Mouse (Mus musculus): ENCODE data around the gene Tut1.
"Not testable (repeated sequence)": the region's sequence is repeated elsewhere in the genome, so short reads cannot be mapped to it uniquely, and the experiment has no call there.

Gene Tut1

GRCm38 (mm10) chr19:8943047-8943446 lies 10.6 kb upstream of the Tut1 start:
- no peak for DNase-seq

DNA sequence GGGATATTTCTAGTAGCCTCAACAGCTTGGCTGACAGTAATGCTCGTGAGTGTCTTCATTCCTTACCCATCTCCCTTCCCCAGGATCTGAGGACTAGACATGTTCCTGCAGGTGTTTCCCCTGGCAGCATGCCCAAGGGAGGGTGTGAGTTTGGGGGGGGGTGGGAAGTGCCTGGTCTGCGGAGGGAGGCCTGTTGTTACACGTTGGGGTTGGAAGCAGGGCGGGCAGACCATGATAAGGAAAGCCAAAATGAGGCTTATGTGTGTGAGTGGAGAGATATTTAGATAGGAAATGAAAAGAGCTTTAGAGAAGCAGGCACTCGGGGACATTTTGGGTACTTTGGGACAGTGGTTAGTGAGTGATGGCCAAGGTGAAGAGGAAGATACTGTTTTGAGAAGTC lies 9.6 kb upstream of the Tut1 start:
- DNase-seq, result peak; percentile 49

- DNase-seq, result peak; percentile 88
Measured at GRCm38 (mm10) chr19:8944750-8945149, 8.9 kb upstream of the Tut1 start.

DNA sequence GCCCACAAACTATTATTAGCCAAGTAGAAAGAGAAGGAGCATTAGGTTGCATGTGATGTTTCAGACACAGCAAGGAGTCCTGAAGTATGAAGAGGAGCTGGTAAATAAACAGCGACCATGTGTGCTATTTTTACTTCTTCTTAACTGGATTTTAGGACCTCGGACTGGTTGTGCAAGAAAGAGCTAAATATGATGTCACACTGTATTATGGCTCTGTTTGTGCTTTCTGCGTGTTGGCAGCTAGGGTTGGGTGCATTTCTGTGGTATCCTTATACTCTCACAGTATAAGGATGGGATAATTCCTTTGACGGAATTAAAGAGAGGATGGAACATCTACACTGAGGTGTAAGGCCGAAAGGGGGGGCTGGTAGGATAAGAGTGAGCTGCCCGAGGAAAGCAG lies 8.4 kb upstream of the Tut1 start:
- no peak for DNase-seq

DNA sequence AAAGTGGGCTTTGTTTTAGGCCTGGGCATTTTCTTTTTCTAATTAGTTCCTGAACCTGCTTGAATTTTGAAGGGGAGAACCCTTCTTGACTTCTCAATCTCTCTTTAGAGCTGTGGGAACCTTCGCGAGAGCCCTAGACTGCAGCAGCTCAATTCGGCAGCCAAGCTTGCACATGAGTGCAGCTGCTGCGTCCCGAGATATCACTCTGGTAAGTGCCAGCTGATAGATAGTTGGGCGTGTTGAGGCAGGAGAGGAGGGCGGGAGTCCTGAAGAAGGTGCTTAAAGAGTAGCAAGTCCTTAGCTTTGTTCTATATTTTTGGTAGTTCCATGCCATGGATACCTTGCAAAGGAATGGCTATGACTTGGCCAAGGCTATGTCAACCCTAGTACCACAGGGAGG lies 6.7 kb upstream of the Tut1 start:
- no peak for DNase-seq

GRCm38 (mm10) chr19:8950190-8950589 lies 3.5 kb upstream of the Tut1 start:
- DNase-seq, result no peak

GRCm38 (mm10) chr19:8952241-8952640 lies 1.4 kb upstream of the Tut1 start:
- no peak for DNase-seq

GRCm38 (mm10) chr19:8954171-8954570 lies 524 bp downstream of the Tut1 start:
- DNase-seq, result no peak

GRCm38 (mm10) chr19:8962256-8962655 lies 8.6 kb downstream of the Tut1 start:
- DNase-seq, result no peak

GRCm38 (mm10) chr19:8965075-8965474 lies 11.4 kb downstream of the Tut1 start:
- DNase-seq, result no peak

- peak; percentile 31 for DNase-seq
Measured at GRCm38 (mm10) chr19:8965771-8966170, 12.1 kb downstream of the Tut1 start.

DNA sequence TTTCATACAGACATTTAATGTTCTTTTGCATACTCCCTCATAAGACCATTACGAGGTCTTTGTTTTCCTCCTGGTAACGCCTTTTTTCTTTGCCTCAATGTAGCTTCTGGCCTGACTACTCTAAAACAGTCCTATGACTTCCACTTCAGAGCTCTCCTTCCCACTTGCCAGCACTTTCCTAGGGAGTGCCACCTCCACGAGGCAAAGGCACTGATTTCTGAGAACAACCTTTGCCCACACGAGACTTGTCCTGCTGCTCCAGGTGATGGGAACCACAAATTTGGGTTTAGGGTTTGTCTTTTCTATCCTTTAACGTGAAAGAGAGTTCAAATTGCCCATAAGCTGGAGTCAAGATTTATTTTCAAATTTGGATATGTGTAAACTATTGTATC lies 12.5 kb downstream of the Tut1 start:
- DNase-seq, result peak; percentile 34

GRCm38 (mm10) chr19:8966590-8967372 lies 13.1 kb downstream of the Tut1 start, which contains the start of gene Eef1g:
TSS of gene Eef1g (plus strand) at chr19:8967041.
- peak; percentile 100 for DNase-seq

GRCm38 (mm10) chr19:8967373-8967743 lies 13.7 kb downstream of the Tut1 start:
- no peak for DNase-seq

DNA sequence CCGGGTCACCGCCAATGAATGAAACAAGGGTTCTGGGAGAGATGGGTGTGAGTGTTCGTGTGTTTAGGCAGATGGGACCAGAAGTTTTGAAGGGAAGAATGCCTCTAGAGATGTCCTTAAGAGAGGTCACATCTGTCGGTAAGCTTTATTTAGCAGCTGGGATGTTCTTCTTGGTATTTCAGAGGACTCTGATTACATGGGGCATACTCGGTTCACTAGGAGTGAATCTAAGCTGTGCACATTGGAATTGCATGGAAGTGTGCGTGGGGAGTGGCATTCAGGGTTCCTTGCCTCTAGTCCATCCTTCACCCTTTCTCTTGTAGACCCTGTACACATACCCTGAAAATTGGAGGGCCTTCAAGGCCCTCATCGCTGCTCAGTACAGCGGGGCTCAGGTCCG lies 14.2 kb downstream of the Tut1 start:
- no peak for DNase-seq

GRCm38 (mm10) chr19:8972491-8972890 lies 18.8 kb downstream of the Tut1 start:
- DNase-seq, result not testable (repeated sequence)

- no peak for DNase-seq
Measured at GRCm38 (mm10) chr19:8974638-8975037, 21.0 kb downstream of the Tut1 start.

DNA sequence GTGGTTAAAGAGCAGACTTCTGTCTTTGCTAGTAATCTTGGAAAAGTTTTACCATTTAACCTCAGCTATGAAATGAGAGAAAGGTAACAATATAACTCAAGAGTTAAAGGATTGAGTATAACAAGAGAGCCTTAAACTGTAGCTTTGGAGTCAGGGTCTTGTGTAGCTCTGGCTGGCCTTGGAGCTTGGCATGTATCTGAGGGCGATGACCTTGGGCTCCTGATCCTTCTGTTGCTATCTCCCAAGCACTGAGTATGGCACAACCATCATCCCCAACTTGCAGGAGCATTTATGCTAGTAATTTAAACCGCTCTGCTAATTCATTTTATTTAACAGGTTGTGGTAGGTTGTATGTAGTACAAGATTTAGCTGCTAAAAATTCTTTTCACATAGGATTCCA lies 21.8 kb downstream of the Tut1 start:
- no peak for DNase-seq

- peak; percentile 63 for DNase-seq
Measured at GRCm38 (mm10) chr19:8976535-8976934, 22.9 kb downstream of the Tut1 start.

DNA sequence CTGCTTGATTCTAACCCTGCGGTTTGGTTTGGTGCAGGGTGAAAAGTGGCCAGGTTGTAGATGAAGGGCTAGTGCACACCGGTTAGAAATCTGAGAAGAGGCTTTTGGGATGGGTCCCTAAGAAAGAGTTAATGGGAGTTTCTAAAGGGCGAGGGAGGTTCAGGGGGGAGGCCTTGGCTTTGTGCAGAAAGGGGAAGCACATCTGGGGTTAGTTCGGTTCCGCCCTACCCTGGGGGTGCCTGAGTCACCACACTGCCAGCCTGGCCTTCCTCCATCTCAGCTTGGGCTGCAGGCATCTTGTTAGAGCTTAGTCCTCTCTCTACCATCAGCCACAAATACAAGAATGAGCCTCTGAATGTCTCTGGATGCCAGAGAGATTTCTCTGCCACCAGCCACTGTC lies 27.1 kb downstream of the Tut1 start:
- DNase-seq, result no peak

DNA sequence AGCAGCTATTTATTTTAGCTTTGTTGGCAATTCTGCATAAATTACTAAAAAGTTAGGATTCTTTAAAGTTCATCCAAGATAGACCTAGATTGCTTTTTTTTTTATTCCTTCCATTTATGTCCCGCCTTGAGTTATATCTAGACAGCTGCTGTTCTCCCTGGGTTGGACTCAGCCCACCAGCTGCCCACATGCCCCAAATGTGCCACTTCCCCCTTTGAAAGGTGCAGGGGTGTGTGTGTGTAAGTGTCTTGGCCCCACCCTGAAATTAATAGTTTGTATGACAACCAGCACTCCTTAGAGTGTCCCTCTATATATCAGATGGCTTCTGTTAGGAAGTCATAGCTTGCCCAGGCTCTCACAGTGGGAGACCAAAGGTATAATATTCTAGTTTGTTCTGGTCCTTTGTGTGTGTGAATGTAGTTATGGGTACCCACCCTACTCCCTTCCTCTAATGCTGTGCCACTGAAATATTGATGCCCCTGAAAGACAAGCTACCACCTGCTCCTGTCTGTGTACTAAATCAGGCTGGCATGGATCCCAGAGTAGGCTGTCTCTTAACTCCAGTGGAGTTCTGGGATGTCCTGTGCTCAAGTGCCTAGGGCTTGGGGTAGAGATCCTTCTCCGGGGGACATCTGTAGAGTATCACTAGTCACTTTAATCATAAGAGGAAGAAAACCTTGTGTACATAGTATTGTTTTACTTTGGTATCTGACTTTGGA lies 28.0 kb downstream of the Tut1 start:
- DNase-seq, result no peak

DNA sequence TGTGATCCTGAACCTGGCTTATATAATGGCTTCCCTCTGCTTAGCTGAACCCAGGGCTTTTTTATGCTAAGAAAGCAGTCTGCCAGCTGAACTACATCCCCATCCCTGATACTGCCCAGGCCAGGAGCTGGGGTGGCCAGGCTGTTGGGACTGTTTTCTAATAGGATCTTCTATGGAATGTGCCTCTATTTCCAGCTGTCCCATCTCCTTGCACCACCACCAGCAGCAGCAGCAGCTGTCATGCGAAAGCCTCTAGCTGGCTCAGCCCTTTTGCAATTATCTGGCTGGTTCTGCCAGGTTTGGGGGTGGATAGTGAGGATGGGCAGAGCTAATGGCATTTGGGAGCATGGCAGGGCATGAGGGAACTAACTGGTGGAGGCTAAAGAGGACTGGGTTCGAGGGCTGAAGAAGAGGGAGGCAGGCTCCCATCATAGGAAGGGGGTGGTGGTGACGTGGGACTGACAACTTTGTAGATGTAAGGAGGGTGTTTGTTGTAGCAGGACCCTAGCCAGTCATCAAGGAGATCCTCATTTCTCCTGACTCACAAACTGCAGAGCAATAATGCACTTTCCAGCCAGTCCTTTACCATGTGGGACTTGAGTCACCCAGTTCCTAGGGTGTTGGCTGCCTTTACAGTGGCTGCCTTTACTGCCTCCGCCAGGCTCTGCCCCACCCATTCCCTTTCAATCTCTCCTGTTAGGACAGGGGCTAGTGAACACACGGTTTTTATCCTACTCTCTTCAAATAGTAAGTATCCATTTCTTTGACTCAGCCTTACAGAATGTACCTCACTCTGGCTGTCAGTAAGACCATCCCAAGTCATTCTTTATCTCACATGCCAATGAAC lies 28.9 kb downstream of the Tut1 start:
- DNase-seq, result no peak

DNA sequence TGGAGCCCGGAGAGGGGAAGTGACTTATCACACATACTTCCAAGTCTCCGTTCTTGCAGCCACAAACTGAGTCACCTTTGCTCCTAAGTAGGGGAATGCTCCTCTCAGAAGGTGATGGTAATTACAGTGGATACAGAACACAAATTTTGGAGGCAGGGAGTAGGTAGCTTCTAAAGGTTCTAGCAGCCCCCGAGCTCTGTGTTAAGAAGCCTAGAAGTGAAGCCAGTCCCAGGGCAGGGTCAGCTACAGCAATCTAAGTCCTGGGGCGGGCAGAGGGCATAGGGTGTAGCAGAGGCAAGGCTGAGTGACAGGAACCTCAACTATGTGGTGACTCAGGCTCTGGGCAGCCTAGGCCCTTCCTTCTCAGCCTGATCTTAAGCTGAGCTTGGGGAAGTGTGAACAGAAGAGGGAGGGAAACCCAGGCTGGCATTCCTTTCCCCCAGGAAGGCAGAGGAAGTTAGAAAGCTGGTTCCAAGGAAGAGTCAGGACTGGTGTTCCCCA lies 29.6 kb downstream of the Tut1 start:
- DNase-seq, result no peak

Measured in kidney, postnatal 14 days (tissue).